Mouse (Mus musculus) myocyte (in vitro differentiated cells): Measurements from ENCODE around the gene Dvl2.

Experiments used
- CEBPB ChIP-seq: IDR thresholded peaks from 2 replicates; pipeline ENCODE4 v1.6.1; 2011; ENCODE audit warnings: mild to moderate bottlenecking, moderate library complexity; ENCODE audit not compliant: poor library complexity, insufficient read depth, severe bottlenecking
- E2F4 ChIP-seq: IDR thresholded peaks from one replicate; pipeline ENCODE4 v1.6.1; 2011; ENCODE audit warnings: mild to moderate bottlenecking, control low read depth, moderate library complexity; ENCODE audit not compliant: insufficient read depth
- MAX ChIP-seq: IDR thresholded peaks from one replicate; pipeline ENCODE4 v1.6.1; 2011; ENCODE audit warnings: low read depth, mild to moderate bottlenecking, control low read depth
- MYOD1 ChIP-seq, 3 experiments: IDR thresholded peaks; one replicate each; pipeline ENCODE4 v1.6.1; 2011; ENCODE audit warnings: control low read depth in 2 of 3, low read depth in 2 of 3, mild to moderate bottlenecking in 2 of 3, moderate library complexity in 1 of 3; ENCODE audit not compliant: insufficient read length in 2 of 3, control insufficient read depth in 1 of 3
- MYOG ChIP-seq, 3 experiments: IDR thresholded peaks; one replicate each; pipeline ENCODE4 v1.6.1; 2011; ENCODE audit warnings: control low read depth in 2 of 3, low read depth in 2 of 3, mild to moderate bottlenecking in 2 of 3; ENCODE audit not compliant: insufficient read length in 2 of 3, control insufficient read depth in 1 of 3, insufficient read depth in 1 of 3
- POLR2A ChIP-seq: IDR thresholded peaks from one replicate; pipeline ENCODE4 v1.6.1; 2011; ENCODE audit warnings: low read depth, mild to moderate bottlenecking, control low read depth, moderate library complexity; ENCODE audit not compliant: insufficient read length
- POLR2AphosphoS2 ChIP-seq: IDR thresholded peaks from one replicate; pipeline ENCODE4 v1.6.1; 2011; ENCODE audit warnings: low read depth, control low read depth; ENCODE audit not compliant: insufficient read length
- REST ChIP-seq: IDR thresholded peaks from one replicate; pipeline ENCODE4 v1.6.1; 2011; ENCODE audit warnings: mild to moderate bottlenecking, control low read depth, moderate library complexity; ENCODE audit not compliant: insufficient read depth, insufficient read length
- SRF ChIP-seq: IDR thresholded peaks from one replicate; pipeline ENCODE4 v1.6.1; 2011; ENCODE audit warnings: low read depth; ENCODE audit not compliant: control insufficient read depth, insufficient read length
- TCF12 ChIP-seq: IDR thresholded peaks from one replicate; pipeline ENCODE4 v1.6.1; 2011; ENCODE audit warnings: mild to moderate bottlenecking, control low read depth; ENCODE audit not compliant: poor library complexity, insufficient read depth, severe bottlenecking
- TCF3 ChIP-seq: IDR thresholded peaks from one replicate; pipeline ENCODE4 v1.6.1; 2011; ENCODE audit warnings: low read depth, control low read depth; ENCODE audit not compliant: insufficient read length
- USF1 ChIP-seq: IDR thresholded peaks from one replicate; pipeline ENCODE4 v1.6.1; 2011; ENCODE audit warnings: low read depth, mild to moderate bottlenecking, control low read depth, moderate library complexity

GRCm38 (mm10) chr11:70014051-70014450, 13.7 kb downstream of the Dvl2 start:
- TF ChIP-seq POLR2A (no peak), MAX (no peak), MYOG (IDR thresholded peaks at IDR 0.05; ENCODE audit: control insufficient read depth in 1 of 3, insufficient read depth in 1 of 3, insufficient read length in 2 of 3, low read depth in 2 of 3) (no peak), MYOD1 (IDR thresholded peaks at IDR 0.05; ENCODE audit: control insufficient read depth in 1 of 3, insufficient read length in 2 of 3, low read depth in 2 of 3) (no peak), E2F4 (no peak), POLR2AphosphoS2 (peak; percentile 40), USF1 (no peak), TCF12 (no peak), REST (no peak), TCF3 (no peak), CEBPB (no peak), SRF (no peak)
